Comparison of ENCODE assay signal across 8 mouse cellular contexts in the genomic region with DNA sequence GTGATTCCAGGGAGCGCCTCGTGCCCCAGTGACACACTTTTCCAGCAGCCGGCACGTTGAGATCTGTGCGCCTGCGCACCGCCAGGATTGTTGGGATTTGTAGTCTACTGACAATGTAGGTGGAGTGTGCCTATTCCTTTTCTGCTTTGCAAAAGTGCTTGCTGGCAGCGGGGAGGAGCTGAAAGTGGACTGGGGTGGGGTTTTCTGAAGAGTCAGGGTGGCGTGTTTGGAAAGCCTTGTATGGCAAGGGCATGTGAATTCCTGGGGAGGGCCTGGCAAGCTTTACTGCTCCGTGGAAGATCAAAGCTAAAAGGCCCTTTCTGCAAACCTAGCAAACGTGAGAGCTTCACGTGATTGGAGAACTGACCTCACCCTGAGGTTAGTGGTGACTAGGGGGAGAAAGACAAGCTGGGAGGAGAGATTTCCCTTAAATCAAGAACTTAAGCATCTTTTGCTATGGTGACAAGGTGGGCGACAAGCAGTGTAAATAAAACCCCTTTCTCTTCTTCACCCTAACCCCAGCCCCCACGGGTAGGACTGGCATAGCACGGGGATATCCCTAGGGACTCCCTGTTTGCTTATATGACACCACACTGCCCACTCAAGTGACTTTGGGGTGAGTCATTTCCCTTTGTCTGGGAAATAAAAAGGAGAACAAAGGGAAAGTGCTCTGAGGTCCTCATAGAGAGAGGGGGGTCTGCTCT. TPM values are rescaled to one million over a fixed set of nuclear protein-coding genes. Genes with fewer than 3 reads are reported as not detected.
DNase-seq lines count a peak whose midpoint lies in the region; ATAC-seq and TF ChIP-seq lines count a peak whose summit lies in the region.

No protein-coding gene starts in this region.

- H3K27ac ChIP-seq in ES-E14 (ENCODE audit: insufficient read depth, low read depth, low read length, poor library complexity, severe bottlenecking), result 0 out of 2 replicates have a peak overlapping the region, but pooled peaks have one; percentile 9
- peak overlapping the region; percentile 73 for H3K27ac ChIP-seq in forebrain, embryonic 15.5 days (replicated peaks)
- H3K27ac ChIP-seq in layer of hippocampus, adult 2 months, result peak overlapping the region; percentile 99
- peak overlapping the region; percentile 92 for H3K27ac ChIP-seq in lung, embryonic 14.5 days (ENCODE audit: low read depth)

- TF ChIP-seq CTCF in layer of hippocampus, adult 2 months (conservative IDR thresholded peaks at IDR 0.05), result no peak
- TF ChIP-seq CTCF in lung, embryonic 14.5 days (IDR thresholded peaks at IDR 0.05; ENCODE audit: low read depth), result no peak; the same call in 1 of the 2 replicates

- H3K9ac ChIP-seq in ES-E14 (ENCODE audit: insufficient read depth, low read depth, low read length, poor library complexity, severe bottlenecking), result peak overlapping the region; percentile 17; the same call in 1 of the 2 replicates
- H3K9ac ChIP-seq in forebrain, embryonic 15.5 days (replicated peaks), result 0 out of 2 replicates have a peak overlapping the region, but pooled peaks have one; percentile 1
- peak overlapping the region; percentile 33; the same call in 1 of the 2 replicates for H3K9ac ChIP-seq in lung, embryonic 14.5 days

- H3K4me2 ChIP-seq in forebrain, embryonic 15.5 days (replicated peaks), result peak overlapping the region; percentile 88
- peak overlapping the region; percentile 78 for H3K4me2 ChIP-seq in lung, embryonic 14.5 days

- no peaks in the 10 kb centered on the region for H3K9me3 ChIP-seq in ES-E14 (ENCODE audit: control insufficient read depth, insufficient read depth, low read depth, low read length)
- no peaks in the 10 kb centered on the region for H3K9me3 ChIP-seq in forebrain, embryonic 15.5 days
- H3K9me3 ChIP-seq in lung, embryonic 14.5 days (ENCODE audit: low read depth, low read length), result no peaks in the 10 kb centered on the region

- in situ Hi-C loops in ES-E14 (cut with MboI; ENCODE audit: low sequenced_read_pairs in 2 of 2, unreplicated experiment in 2 of 2), result no loop called here

- H3K36me3 ChIP-seq in ES-E14 (ENCODE audit: control insufficient read depth, insufficient read depth, low read length, poor library complexity, severe bottlenecking), result peaks cover 2% of the 10 kb centered on the region
- H3K36me3 ChIP-seq in forebrain, embryonic 15.5 days, result peaks cover 7% of the 10 kb centered on the region
- H3K36me3 ChIP-seq in lung, embryonic 14.5 days (ENCODE audit: insufficient read depth), result peaks cover 6% of the 10 kb centered on the region

- peak; percentile 87 for ATAC-seq in forebrain, embryonic 15.5 days (replicated peaks)
- ATAC-seq in lung, embryonic 14.5 days (ENCODE audit: insufficient read depth), result peak; percentile 73
- peak; percentile 9; the same call in 1 of the 2 replicates for ATAC-seq in neutrophil, adult 5-6 weeks (ENCODE audit: extremely low read depth, insufficient number of reproducible peaks, low FRiP score, poor library complexity, severe bottlenecking)

- WGBS in forebrain, embryonic 15.5 days, result 8% methylated on average over 15 of the region's 15 CpGs
- WGBS in lung, embryonic 14.5 days, result 2% methylated on average over 15 of the region's 15 CpGs

- peaks cover 8 to 21% of the 10 kb centered on the region in 2 experiments; a peak in 3 of 4 replicates for H3K4me1 ChIP-seq in ES-E14 (ENCODE audit: control insufficient read depth in 2 of 2, insufficient read depth in 2 of 2, low read length in 2 of 2, poor library complexity in 1 of 2)
- H3K4me1 ChIP-seq in forebrain, embryonic 15.5 days, result peaks cover 48% of the 10 kb centered on the region
- peaks cover 49% of the 10 kb centered on the region for H3K4me1 ChIP-seq in lung, embryonic 14.5 days (ENCODE audit: insufficient read depth)

- intact Hi-C loops in heart, postnatal 25 days (cut with DNase I), result loop anchor here (1.0 kb wide), 1 partner anchor 8 kb away; no protein-coding TSS in a partner anchor

- peak; percentile 97 for DNase-seq in ES-E14 (ENCODE audit: low read depth, low spot score)
- peak; percentile 100 for DNase-seq in cerebellum, adult 11-12 months
- DNase-seq in heart, postnatal 25 days (ENCODE audit: low spot score), result peak; percentile 100
- DNase-seq in layer of hippocampus, adult 2 months (ENCODE audit: low spot score in 2 of 2), result peak; percentile 100
- peak; percentile 97 for DNase-seq in lung, embryonic 14.5 days
- DNase-seq in testis, postnatal 14 days (ENCODE audit: low spot score), result peak; percentile 97

- peak overlapping the region; percentile 55 to 59 for H3K4me3 ChIP-seq in ES-E14 (ENCODE audit: insufficient read depth in 1 of 2, low read depth in 1 of 2, low read length in 2 of 2, poor library complexity in 1 of 2, severe bottlenecking in 1 of 2)
- H3K4me3 ChIP-seq in forebrain, embryonic 15.5 days, result peak overlapping the region; percentile 40
- H3K4me3 ChIP-seq in layer of hippocampus, adult 2 months, result peak overlapping the region; percentile 88
- peak overlapping the region; percentile 29 for H3K4me3 ChIP-seq in lung, embryonic 14.5 days (ENCODE audit: low read depth, low read length)

- no peaks in the 10 kb centered on the region for H3K27me3 ChIP-seq in forebrain, embryonic 15.5 days
- no peaks in the 10 kb centered on the region for H3K27me3 ChIP-seq in lung, embryonic 14.5 days (ENCODE audit: insufficient read depth, low read length)

TF ChIP-seq in ES-E14, 5 proteins besides CTCF, POLR2A, EP300 and RAD21:
- TF ChIP-seq MAFK (IDR thresholded peaks at IDR 0.05; ENCODE audit: insufficient read depth, low read depth, low read length) (0 out of 2 replicates have a peak, but pooled peaks have one; percentile 5), ZC3H11A (IDR thresholded peaks at IDR 0.05; ENCODE audit: borderline replicate concordance, low read depth, low read length) (no peak), CHD2 (IDR thresholded peaks at IDR 0.05; ENCODE audit: low read depth, low read length) (no peak), HCFC1 (IDR thresholded peaks at IDR 0.05; ENCODE audit: borderline replicate concordance, insufficient read depth, low read length) (peak; percentile 93), ZNF384 (IDR thresholded peaks at IDR 0.05; ENCODE audit: low read depth, low read length) (no peak)
TF ChIP-seq in ES-E14: peak in this region for 2.

RNA-seq across cellular contexts. Expression of a gene that starts 0.4 kb away (rescaled TPM):
- total RNA-seq in ES-E14 (2012; rRNA removed), result 2.9 and 3.3 TPM in 2 replicates
- 3.6 TPM in 2 replicates for polyA plus RNA-seq in forebrain, embryonic 15.5 days (2015; fragmentation: Nextera tagmentation; extraction: Ambion mirVana)
- 100 to 1,000 TPM in 1 of 2 experiments, 10 to 100 TPM in 1; 61.2 to 129 TPM for total RNA-seq in heart, postnatal 25 days (2021)
- 10 to 100 TPM; 93.2 to 94.0 TPM for total RNA-seq in layer of hippocampus, adult 2 months (2021)
- polyA plus RNA-seq in lung, embryonic 14.5 days (2014; fragmentation: Nextera tagmentation; extraction: Ambion mirVana), result 1.4 and 1.7 TPM in 2 replicates
- total RNA-seq in neutrophil, adult 5-6 weeks (2017), result 0.47 and 1.8 TPM in 2 replicates

RNA-seq across cellular contexts. Expression of a gene that starts 19.8 kb away (rescaled TPM):
- total RNA-seq in ES-E14 (2012; rRNA removed), result 18.3 and 27.1 TPM in 2 replicates
- 30.2 and 31.7 TPM in 2 replicates for polyA plus RNA-seq in forebrain, embryonic 15.5 days (2015; fragmentation: Nextera tagmentation; extraction: Ambion mirVana)
- total RNA-seq in heart, postnatal 25 days (2021), result 10 to 100 TPM; 73.0 to 78.1 TPM
- 100 to 1,000 TPM; 168 to 178 TPM for total RNA-seq in layer of hippocampus, adult 2 months (2021)
- polyA plus RNA-seq in lung, embryonic 14.5 days (2014; fragmentation: Nextera tagmentation; extraction: Ambion mirVana), result 16.2 and 16.3 TPM in 2 replicates
- total RNA-seq in neutrophil, adult 5-6 weeks (2017), result 191 TPM in 2 replicates

RNA-seq across cellular contexts. Expression of a gene that starts 29.2 kb away (rescaled TPM):
- total RNA-seq in ES-E14 (2012; rRNA removed), result 11.7 and 14.6 TPM in 2 replicates
- polyA plus RNA-seq in forebrain, embryonic 15.5 days (2015; fragmentation: Nextera tagmentation; extraction: Ambion mirVana), result 53.5 and 53.9 TPM in 2 replicates
- total RNA-seq in heart, postnatal 25 days (2021), result 10 to 100 TPM; 22.4 to 25.5 TPM
- 10 to 100 TPM; 61.0 to 62.1 TPM for total RNA-seq in layer of hippocampus, adult 2 months (2021)
- 41.0 and 42.8 TPM in 2 replicates for polyA plus RNA-seq in lung, embryonic 14.5 days (2014; fragmentation: Nextera tagmentation; extraction: Ambion mirVana)
- total RNA-seq in neutrophil, adult 5-6 weeks (2017), result 58.7 and 64.0 TPM in 2 replicates

RNA-seq across cellular contexts. Expression of a gene that starts 35.1 kb away (rescaled TPM):
- total RNA-seq in ES-E14 (2012; rRNA removed), result 7.7 and 9.0 TPM in 2 replicates
- polyA plus RNA-seq in forebrain, embryonic 15.5 days (2015; fragmentation: Nextera tagmentation; extraction: Ambion mirVana), result 164 and 166 TPM in 2 replicates
- total RNA-seq in heart, postnatal 25 days (2021), result 100 to 1,000 TPM; 102 to 117 TPM
- total RNA-seq in layer of hippocampus, adult 2 months (2021), result 1,000 to 10,000 TPM in 1 of 2 experiments, 100 to 1,000 TPM in 1; 996 to 1,082 TPM
- 46.8 and 47.1 TPM in 2 replicates for polyA plus RNA-seq in lung, embryonic 14.5 days (2014; fragmentation: Nextera tagmentation; extraction: Ambion mirVana)
- 7.9 and 8.7 TPM in 2 replicates for total RNA-seq in neutrophil, adult 5-6 weeks (2017)

RNA-seq across cellular contexts. Expression of a gene that starts 46.3 kb away (rescaled TPM):
- total RNA-seq in ES-E14 (2012; rRNA removed), result 53.5 and 75.7 TPM in 2 replicates
- 85.1 and 93.6 TPM in 2 replicates for polyA plus RNA-seq in forebrain, embryonic 15.5 days (2015; fragmentation: Nextera tagmentation; extraction: Ambion mirVana)
- 10 to 100 TPM; 45.2 to 48.8 TPM for total RNA-seq in heart, postnatal 25 days (2021)
- 100 to 1,000 TPM; 146 to 148 TPM for total RNA-seq in layer of hippocampus, adult 2 months (2021)
- polyA plus RNA-seq in lung, embryonic 14.5 days (2014; fragmentation: Nextera tagmentation; extraction: Ambion mirVana), result 53.0 and 53.5 TPM in 2 replicates
- 14.9 and 21.3 TPM in 2 replicates for total RNA-seq in neutrophil, adult 5-6 weeks (2017)

Comparison
In these comparisons a context has a peak if more than half of its experiments do, and no peak if none do; other contexts are left out.
1. Peak in every context shown above with its lines: DNase-seq, ATAC-seq, H3K4me3 ChIP-seq and H3K27ac ChIP-seq.
2. H3K27ac ChIP-seq: peak in every context shown above with its lines; median percentile 99 in layer of hippocampus, adult 2 months; 92 in lung, embryonic 14.5 days; 73 in forebrain, embryonic 15.5 days; 9 in ES-E14.
3. H3K4me3 ChIP-seq: peak in every context shown above with its lines; median percentile 88 in layer of hippocampus, adult 2 months; 57 in ES-E14; 40 in forebrain, embryonic 15.5 days; 29 in lung, embryonic 14.5 days.
4. ATAC-seq: peak in every context shown above with its lines; median percentile 87 in forebrain, embryonic 15.5 days; 73 in lung, embryonic 14.5 days; 9 in neutrophil, adult 5-6 weeks.
5. RNA of a gene that starts 0.4 kb away (total RNA-seq): 61.2 to 129 TPM in heart, postnatal 25 days and 93.2 to 94.0 TPM in layer of hippocampus, adult 2 months; 2.9 to 3.3 TPM in ES-E14 and 0.47 to 1.8 TPM in neutrophil, adult 5-6 weeks; every median in the first group is over 10 times any median in the second.